Mouse (Mus musculus) E14TG2a.4 (cell line): Measurements from ENCODE around the gene Ddr1.

Experiments used
- CTCF ChIP-seq: conservative IDR thresholded peaks from 2 replicates; pipeline ENCODE4 v1.5.1; 2014; ENCODE audit warnings: low read length
- NANOG ChIP-seq: IDR thresholded peaks from 2 replicates; pipeline ENCODE4 v1.6.1; 2014; ENCODE audit warnings: borderline replicate concordance, low read length, mixed read lengths
- POU5F1 ChIP-seq: IDR thresholded peaks from 2 replicates; pipeline ENCODE4 v1.6.1; 2014; ENCODE audit warnings: low read length, borderline replicate concordance

GRCm38 (mm10) chr17:35740276-35740880, 36.0 kb upstream of the Ddr1 start:
- TF ChIP-seq CTCF (no peak), NANOG (no peak), POU5F1 (no peak)
